In genomic region chr3:153719256-153719970, GRCm38 (mm10) we compare ENCODE assay signal across 9 mouse cellular contexts. TPM values are rescaled to one million over a fixed set of nuclear protein-coding genes. Genes with fewer than 3 reads are reported as not detected.
DNase-seq lines count a peak whose midpoint lies in the region; ATAC-seq and TF ChIP-seq lines count a peak whose summit lies in the region.
"Had no signal": no experiment of that assay in that cellular context is flagged by ENCODE, and none has a peak within 500 bp of the region (broad histone marks: within the 10 kb centered on the region; RNA-seq: fewer than 3 reads in every experiment).

No protein-coding gene starts in this region.

- H3K27ac ChIP-seq in lung, embryonic 16.5 days (ENCODE audit: low read length) = peak overlapping the region; percentile 23
- H3K27ac ChIP-seq in intestine, embryonic 14.5 days (ENCODE audit: low read depth) = peak overlapping the region; percentile 82
- peak overlapping the region; percentile 54; the same call in 1 of the 2 replicates for H3K27ac ChIP-seq in neural tube, embryonic 13.5 days (replicated peaks)

- no peak for TF ChIP-seq CTCF in lung, adult 2 months (IDR thresholded peaks at IDR 0.05; ENCODE audit: insufficient read depth, low read length)

- H3K27me3 ChIP-seq in lung, embryonic 16.5 days (ENCODE audit: control insufficient read depth, insufficient read depth, low read depth, low read length) = no peaks in the 10 kb centered on the region
- no peaks in the 10 kb centered on the region for H3K27me3 ChIP-seq in intestine, embryonic 14.5 days (replicated peaks; ENCODE audit: control insufficient read depth, insufficient read depth, low read length)
- H3K27me3 ChIP-seq in neural tube, embryonic 13.5 days = no peaks in the 10 kb centered on the region

- WGBS in lung, embryonic 16.5 days = 52% methylated on average over 9 of the region's 9 CpGs
- 61% methylated on average over 9 of the region's 9 CpGs for WGBS in intestine, embryonic 14.5 days
- WGBS in neural tube, embryonic 13.5 days = 82% methylated on average over 9 of the region's 9 CpGs
- WGBS in lung, adult 2 months = 71% methylated on average over 9 of the region's 9 CpGs

- DNase-seq in embryo, embryonic 10.5 days (ENCODE audit: low spot score) = peak; percentile 58
- DNase-seq in embryo, embryonic 10 days (ENCODE audit: low spot score) = no peak
- no peak for DNase-seq in lung, adult 18-20 months
- no peak for DNase-seq in intestine, embryonic 14.5 days (ENCODE audit: low spot score)
- DNase-seq in urinary bladder, adult 18-20 months (ENCODE audit: low spot score in 2 of 2) = no peak
- no peak for DNase-seq in lung, adult 2 months

- ATAC-seq in lung, embryonic 16.5 days (ENCODE audit: low read depth) = peak; percentile 48
- peak; percentile 60; the same call in 1 of the 2 replicates for ATAC-seq in intestine, embryonic 14.5 days (replicated peaks; ENCODE audit: low FRiP score, low TSS enrichment, low read depth)
- ATAC-seq in neural tube, embryonic 13.5 days (ENCODE audit: low read depth) = no peak

- H3K4me3 ChIP-seq in lung, embryonic 16.5 days (ENCODE audit: low read length) = no peak overlapping the region
- no peak overlapping the region for H3K4me3 ChIP-seq in intestine, embryonic 14.5 days (ENCODE audit: low read depth, low read length)
- H3K4me3 ChIP-seq in neural tube, embryonic 13.5 days = no peak overlapping the region
- H3K4me3 ChIP-seq in lung, adult 2 months (replicated peaks; ENCODE audit: extremely low read depth, low read depth, low read length) = no peak overlapping the region
- H3K4me3 ChIP-seq: myocyte had no signal

- no peak overlapping the region for H3K9ac ChIP-seq in lung, embryonic 16.5 days (ENCODE audit: low read length)
- H3K9ac ChIP-seq in intestine, embryonic 14.5 days (ENCODE audit: low read length) = no peak overlapping the region
- H3K9ac ChIP-seq in neural tube, embryonic 13.5 days = no peak overlapping the region

- H3K4me1 ChIP-seq in lung, embryonic 16.5 days (replicated peaks; ENCODE audit: control insufficient read depth, insufficient read depth, low read length) = peaks cover 34% of the 10 kb centered on the region
- peaks cover 59% of the 10 kb centered on the region for H3K4me1 ChIP-seq in intestine, embryonic 14.5 days (replicated peaks; ENCODE audit: control insufficient read depth, insufficient read depth, low read length)
- peaks cover 36% of the 10 kb centered on the region for H3K4me1 ChIP-seq in neural tube, embryonic 13.5 days (replicated peaks)
- H3K4me1 ChIP-seq in lung, adult 2 months (ENCODE audit: control insufficient read depth, insufficient read depth, low read length) = peaks cover 12% of the 10 kb centered on the region

- no peak overlapping the region; the same call in 1 of the 2 replicates for H3K4me2 ChIP-seq in lung, embryonic 16.5 days (ENCODE audit: low read depth, low read length)
- peak overlapping the region; percentile 20; the same call in 1 of the 2 replicates for H3K4me2 ChIP-seq in intestine, embryonic 14.5 days (ENCODE audit: low read length)
- no peak overlapping the region for H3K4me2 ChIP-seq in neural tube, embryonic 13.5 days

- no peak for TF ChIP-seq POLR2A in lung, adult 2 months (IDR thresholded peaks at IDR 0.05; ENCODE audit: borderline replicate concordance, extremely low read depth, low read depth, low read length)

- H3K9me3 ChIP-seq in lung, embryonic 16.5 days (ENCODE audit: control insufficient read depth, low read length) = no peaks in the 10 kb centered on the region
- no peaks in the 10 kb centered on the region for H3K9me3 ChIP-seq in intestine, embryonic 14.5 days (ENCODE audit: control insufficient read depth, low read length)
- no peaks in the 10 kb centered on the region for H3K9me3 ChIP-seq in neural tube, embryonic 13.5 days

- no peaks in the 10 kb centered on the region for H3K36me3 ChIP-seq in lung, embryonic 16.5 days (ENCODE audit: control insufficient read depth, insufficient read depth, low read length)
- no peaks in the 10 kb centered on the region for H3K36me3 ChIP-seq in intestine, embryonic 14.5 days (ENCODE audit: control insufficient read depth, insufficient read depth, low read length)
- no peaks in the 10 kb centered on the region for H3K36me3 ChIP-seq in neural tube, embryonic 13.5 days

RNA-seq across cellular contexts. Expression of gene St6galnac3, which starts 5.6 kb away (rescaled TPM):
- 28.4 and 33.8 TPM in 2 replicates for polyA plus RNA-seq in lung, embryonic 16.5 days (2015; fragmentation: Nextera tagmentation; extraction: Ambion mirVana)
- polyA plus RNA-seq in intestine, embryonic 14.5 days (2014; fragmentation: Nextera tagmentation; extraction: Ambion mirVana) = 45.5 and 59.1 TPM in 2 replicates
- 24.2 and 27.2 TPM in 2 replicates for polyA plus RNA-seq in neural tube, embryonic 13.5 days (2015; fragmentation: Nextera tagmentation; extraction: Ambion mirVana)
- polyA plus RNA-seq in lung, adult 2 months (2012; rRNA removed) = 4.4 and 8.4 TPM in 2 replicates
- polyA plus RNA-seq: myocyte had no signal

Comparison
In these comparisons a context has a peak if more than half of its experiments do, and no peak if none do; other contexts are left out.
1. H3K27ac ChIP-seq: peak in every context shown above with its lines; median percentile 82 in intestine, embryonic 14.5 days; 54 in neural tube, embryonic 13.5 days; 23 in lung, embryonic 16.5 days.